Mouse (Mus musculus) myocyte (in vitro differentiated cells): ENCODE results near the gene Nr3c2. TPM values are rescaled to one million over a fixed set of nuclear protein-coding genes. Genes with fewer than 3 reads are reported as not detected.

Source experiments
- H3K27me3 ChIP-seq: one replicate; pipeline ENCODE4 v1.6.1; 2011; ENCODE audit not compliant: control insufficient read depth, insufficient read depth, insufficient read length
- H3K36me3 ChIP-seq: one replicate; pipeline ENCODE4 v1.6.1; 2011; ENCODE audit not compliant: control insufficient read depth, insufficient read depth
- H3K4me2 ChIP-seq: one replicate; pipeline ENCODE4 v1.6.1; 2011; ENCODE audit warnings: low read depth, control low read depth
- H3K4me3 ChIP-seq: one replicate; pipeline ENCODE4 v1.5.1; 2011; ENCODE audit warnings: mild to moderate bottlenecking, control low read depth, moderate library complexity
- H3K79me2 ChIP-seq: one replicate; pipeline ENCODE4 v1.6.1; 2011; ENCODE audit not compliant: control insufficient read depth, insufficient read depth
- H3ac ChIP-seq: one replicate; pipeline ENCODE4 v1.6.1; 2011; ENCODE audit not compliant: control insufficient read depth, insufficient read length
- CEBPB ChIP-seq: IDR thresholded peaks from 2 replicates; pipeline ENCODE4 v1.6.1; 2011; ENCODE audit warnings: mild to moderate bottlenecking, moderate library complexity; ENCODE audit not compliant: poor library complexity, insufficient read depth, severe bottlenecking
- E2F4 ChIP-seq: IDR thresholded peaks from one replicate; pipeline ENCODE4 v1.6.1; 2011; ENCODE audit warnings: mild to moderate bottlenecking, control low read depth, moderate library complexity; ENCODE audit not compliant: insufficient read depth
- MAX ChIP-seq: IDR thresholded peaks from one replicate; pipeline ENCODE4 v1.6.1; 2011; ENCODE audit warnings: low read depth, mild to moderate bottlenecking, control low read depth
- MYOD1 ChIP-seq, 3 experiments: IDR thresholded peaks; one replicate each; pipeline ENCODE4 v1.6.1; 2011; ENCODE audit warnings: control low read depth in 2 of 3, low read depth in 2 of 3, mild to moderate bottlenecking in 2 of 3, moderate library complexity in 1 of 3; ENCODE audit not compliant: insufficient read length in 2 of 3, control insufficient read depth in 1 of 3
- MYOG ChIP-seq, 3 experiments: IDR thresholded peaks; one replicate each; pipeline ENCODE4 v1.6.1; 2011; ENCODE audit warnings: control low read depth in 2 of 3, low read depth in 2 of 3, mild to moderate bottlenecking in 2 of 3; ENCODE audit not compliant: insufficient read length in 2 of 3, control insufficient read depth in 1 of 3, insufficient read depth in 1 of 3
- POLR2A ChIP-seq: IDR thresholded peaks from one replicate; pipeline ENCODE4 v1.6.1; 2011; ENCODE audit warnings: low read depth, mild to moderate bottlenecking, control low read depth, moderate library complexity; ENCODE audit not compliant: insufficient read length
- POLR2AphosphoS2 ChIP-seq: IDR thresholded peaks from one replicate; pipeline ENCODE4 v1.6.1; 2011; ENCODE audit warnings: low read depth, control low read depth; ENCODE audit not compliant: insufficient read length
- REST ChIP-seq: IDR thresholded peaks from one replicate; pipeline ENCODE4 v1.6.1; 2011; ENCODE audit warnings: mild to moderate bottlenecking, control low read depth, moderate library complexity; ENCODE audit not compliant: insufficient read depth, insufficient read length
- SRF ChIP-seq: IDR thresholded peaks from one replicate; pipeline ENCODE4 v1.6.1; 2011; ENCODE audit warnings: low read depth; ENCODE audit not compliant: control insufficient read depth, insufficient read length
- TCF12 ChIP-seq: IDR thresholded peaks from one replicate; pipeline ENCODE4 v1.6.1; 2011; ENCODE audit warnings: mild to moderate bottlenecking, control low read depth; ENCODE audit not compliant: poor library complexity, insufficient read depth, severe bottlenecking
- TCF3 ChIP-seq: IDR thresholded peaks from one replicate; pipeline ENCODE4 v1.6.1; 2011; ENCODE audit warnings: low read depth, control low read depth; ENCODE audit not compliant: insufficient read length
- USF1 ChIP-seq: IDR thresholded peaks from one replicate; pipeline ENCODE4 v1.6.1; 2011; ENCODE audit warnings: low read depth, mild to moderate bottlenecking, control low read depth, moderate library complexity
- polyA plus RNA-seq: library from polyadenylated mRNA; unstranded; fragments of >200 nt; fragmentation: generic; extraction: Trizol; gene quantifications from one replicate; pipeline ENCODE4 v1.2.1, GENCODE M21; 2012; ENCODE audit warnings: missing spikeins

Gene Nr3c2
- 0.11 TPM for polyA plus RNA-seq

DNA sequence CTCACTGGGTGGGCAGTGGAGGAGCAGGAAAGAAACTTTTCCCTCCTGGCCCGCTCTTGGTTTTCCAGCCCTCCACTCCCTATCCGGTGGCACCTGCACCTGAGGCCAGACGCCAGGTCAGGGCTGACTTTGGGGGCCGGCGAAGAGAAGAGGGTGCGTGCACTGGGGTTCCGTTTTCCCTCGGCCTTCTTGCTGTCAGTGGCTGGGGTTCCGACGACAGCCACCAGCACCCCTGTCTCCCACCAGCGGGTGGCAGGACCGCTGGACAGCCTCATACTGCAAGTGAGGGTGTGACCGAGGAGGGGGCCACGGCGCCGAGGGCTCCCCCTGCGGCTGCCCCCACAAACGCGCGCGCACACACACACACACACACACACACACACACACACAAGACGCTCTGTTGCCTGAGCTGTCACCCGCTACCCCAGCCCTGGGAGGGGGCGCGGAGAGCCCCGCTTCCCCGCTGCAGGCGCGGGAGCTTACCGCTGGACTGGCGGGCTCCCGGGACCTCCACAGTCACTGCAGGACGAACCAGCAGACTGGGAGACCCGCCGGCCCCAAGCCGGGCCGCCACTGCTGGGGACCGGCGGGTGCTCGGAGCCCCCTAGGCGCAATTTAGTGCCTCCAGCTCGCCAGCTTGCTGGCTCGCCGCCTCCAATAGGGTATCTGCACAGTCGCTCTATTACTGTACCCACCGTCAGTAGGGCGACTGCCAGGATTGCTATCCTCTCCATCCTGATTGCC is at the start of gene Nr3c2:
Gene Nr3c2, plus strand, starts transcription at position 32 of the 744 bp plus-strand sequence.
- H3ac ChIP-seq, result peak within 1 kb of the TSS; percentile 40
- no peaks in the 10 kb centered on the region for H3K79me2 ChIP-seq
- TF ChIP-seq MYOG (IDR thresholded peaks at IDR 0.05; ENCODE audit: control insufficient read depth in 1 of 3, insufficient read depth in 1 of 3, insufficient read length in 2 of 3, low read depth in 2 of 3) (no peak), TCF3 (no peak), MAX (no peak), REST (no peak), POLR2AphosphoS2 (no peak), SRF (no peak), MYOD1 (IDR thresholded peaks at IDR 0.05; ENCODE audit: control insufficient read depth in 1 of 3, insufficient read length in 2 of 3, low read depth in 2 of 3) (no peak), CEBPB (no peak), POLR2A (no peak), TCF12 (no peak), E2F4 (no peak), USF1 (no peak)
- H3K4me3 ChIP-seq, result peak within 1 kb of the TSS; percentile 28
- H3K27me3 ChIP-seq, result peaks cover 23% of the 10 kb centered on the region
- H3K36me3 ChIP-seq, result no peaks in the 10 kb centered on the region
- peak within 1 kb of the TSS; percentile 99 for H3K4me2 ChIP-seq

- no peak for TF ChIP-seq MYOG (IDR thresholded peaks at IDR 0.05; ENCODE audit: control insufficient read depth in 1 of 3, insufficient read depth in 1 of 3, insufficient read length in 2 of 3, low read depth in 2 of 3)
- TF ChIP-seq TCF3, result no peak
- no peak for TF ChIP-seq MYOD1 (IDR thresholded peaks at IDR 0.05; ENCODE audit: control insufficient read depth in 1 of 3, insufficient read length in 2 of 3, low read depth in 2 of 3)
- no peak for TF ChIP-seq SRF
- no peak for TF ChIP-seq TCF12
- no peak for TF ChIP-seq REST
- no peak for TF ChIP-seq MAX
- TF ChIP-seq POLR2A, result no peak
- no peak for TF ChIP-seq POLR2AphosphoS2
- TF ChIP-seq E2F4, result no peak
- TF ChIP-seq CEBPB, result no peak
- TF ChIP-seq USF1, result no peak
Observed at GRCm38 (mm10) chr8:76858534-76858933, 40.7 kb upstream of the Nr3c2 start.

GRCm38 (mm10) chr8:76859709-76860108 is 39.5 kb upstream of the Nr3c2 start:
- Histone ChIP-seq H3K79me2 (no peaks in the 10 kb centered on the region), H3K4me3 (no peak overlapping the region), H3K4me2 (no peak overlapping the region), H3ac (no peak overlapping the region), H3K27me3 (no peaks in the 10 kb centered on the region), H3K36me3 (no peaks in the 10 kb centered on the region)
- TF ChIP-seq USF1 (no peak), POLR2A (no peak), REST (no peak), SRF (no peak), E2F4 (no peak), POLR2AphosphoS2 (no peak), CEBPB (no peak), MYOG (IDR thresholded peaks at IDR 0.05; ENCODE audit: control insufficient read depth in 1 of 3, insufficient read depth in 1 of 3, insufficient read length in 2 of 3, low read depth in 2 of 3) (no peak), MAX (no peak), TCF12 (no peak)

More at GRCm38 (mm10) chr8:76858534-76858933, 40.7 kb upstream of the Nr3c2 start:
- Histone ChIP-seq H3ac (no peak overlapping the region), H3K36me3 (no peaks in the 10 kb centered on the region), H3K4me2 (no peak overlapping the region), H3K4me3 (no peak overlapping the region), H3K27me3 (no peaks in the 10 kb centered on the region), H3K79me2 (no peaks in the 10 kb centered on the region)

DNA sequence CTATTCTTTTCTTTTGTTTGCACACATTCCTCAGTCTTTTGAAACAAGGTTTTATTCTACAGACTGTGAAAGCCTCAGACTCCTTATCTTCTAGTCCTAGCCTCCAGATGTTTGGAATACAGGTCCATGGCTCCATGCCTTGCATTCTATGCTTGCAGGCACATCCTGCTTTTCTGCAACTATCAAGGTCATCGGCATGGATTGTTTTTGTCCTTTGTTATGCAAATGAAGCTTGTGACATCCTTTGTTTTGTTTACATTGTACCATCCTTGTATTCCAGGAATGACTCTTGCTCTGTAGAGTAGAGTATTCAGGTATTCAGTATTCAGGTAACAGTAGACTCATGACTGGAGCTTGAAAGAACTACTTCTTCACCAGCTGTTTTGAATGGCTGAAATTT is 36.2 kb upstream of the Nr3c2 start:
- Histone ChIP-seq H3K27me3 (no peaks in the 10 kb centered on the region), H3K79me2 (no peaks in the 10 kb centered on the region), H3K36me3 (no peaks in the 10 kb centered on the region), H3K4me3 (no peak overlapping the region), H3ac (no peak overlapping the region), H3K4me2 (no peak overlapping the region)
- no peak for TF ChIP-seq CEBPB
- no peak for TF ChIP-seq TCF12
- no peak for TF ChIP-seq POLR2AphosphoS2
- no peak for TF ChIP-seq SRF

DNA sequence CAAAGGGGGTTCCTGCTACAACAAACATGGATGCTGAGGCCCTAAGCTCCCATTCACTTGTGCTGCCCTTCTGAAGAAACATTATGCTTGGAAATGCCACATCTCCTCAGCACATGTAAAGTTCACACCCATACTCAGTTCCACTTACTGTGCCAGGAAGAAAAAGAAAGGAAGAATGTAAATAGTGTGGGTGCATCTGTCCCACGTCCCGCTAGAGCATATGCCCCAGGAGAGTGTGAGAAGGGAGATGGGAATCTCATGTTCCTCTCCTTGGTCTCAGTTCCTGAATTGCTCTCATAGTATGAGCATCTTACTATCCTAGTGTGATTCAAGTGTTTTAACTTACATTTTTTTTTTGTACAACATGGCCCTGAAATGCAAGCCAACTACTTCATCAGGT is 22.4 kb upstream of the Nr3c2 start:
- no peak overlapping the region for H3ac ChIP-seq
- H3K36me3 ChIP-seq, result no peaks in the 10 kb centered on the region
- H3K27me3 ChIP-seq, result no peaks in the 10 kb centered on the region
- no peak overlapping the region for H3K4me2 ChIP-seq
- no peak overlapping the region for H3K4me3 ChIP-seq
- TF ChIP-seq TCF12, result no peak
- no peaks in the 10 kb centered on the region for H3K79me2 ChIP-seq
